Mouse (Mus musculus): ENCODE data around the gene Neurog2.

- no peak for TF ChIP-seq CTCF (IDR thresholded peaks at IDR 0.05; ENCODE audit: control insufficient read depth, insufficient read depth, insufficient replicate concordance, low read depth, low read length)
- no peak for TF ChIP-seq POLR2A (IDR thresholded peaks at IDR 0.05; ENCODE audit: control insufficient read depth, low read depth, low read length)
Observed at GRCm38 (mm10) chr3:127597136-127597535, 35.8 kb upstream of the Neurog2 start.

Measured in testis, adult 2 months (tissue).